Mouse (Mus musculus): ENCODE measurements at regions not wholly inside any gene's neighbourhood (a gene's known extent, or its start where the extent isn't known, plus 50 kb on each side); places are given as distances from the start of the nearest gene placed in this dataset.
"Not testable (repeated sequence)": the region's sequence is repeated elsewhere in the genome, so short reads cannot be mapped to it uniquely, and the experiment has no call there.

DNA sequence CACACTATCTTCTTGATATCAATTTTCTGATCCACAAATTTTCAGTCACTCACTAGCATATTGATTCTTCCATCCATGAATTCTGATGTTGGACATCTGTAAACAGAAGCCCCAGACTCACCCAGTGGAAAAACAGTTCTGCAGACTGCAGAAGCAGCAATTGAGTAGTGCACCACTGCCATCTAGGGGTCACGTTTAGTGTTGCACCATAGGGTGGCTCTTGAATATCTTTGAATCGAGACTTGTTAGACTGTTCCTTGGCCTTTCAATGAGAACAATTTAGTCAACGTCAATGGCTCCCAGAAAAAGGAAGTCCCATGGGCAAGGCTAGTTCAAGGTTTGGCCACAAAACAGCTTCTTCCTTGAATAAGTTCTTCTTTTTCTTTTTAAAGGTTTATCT, 828.1 kb downstream of the Gm10330 start:
- WGBS = 51% methylated on average over 3 of the region's 3 CpGs

DNA sequence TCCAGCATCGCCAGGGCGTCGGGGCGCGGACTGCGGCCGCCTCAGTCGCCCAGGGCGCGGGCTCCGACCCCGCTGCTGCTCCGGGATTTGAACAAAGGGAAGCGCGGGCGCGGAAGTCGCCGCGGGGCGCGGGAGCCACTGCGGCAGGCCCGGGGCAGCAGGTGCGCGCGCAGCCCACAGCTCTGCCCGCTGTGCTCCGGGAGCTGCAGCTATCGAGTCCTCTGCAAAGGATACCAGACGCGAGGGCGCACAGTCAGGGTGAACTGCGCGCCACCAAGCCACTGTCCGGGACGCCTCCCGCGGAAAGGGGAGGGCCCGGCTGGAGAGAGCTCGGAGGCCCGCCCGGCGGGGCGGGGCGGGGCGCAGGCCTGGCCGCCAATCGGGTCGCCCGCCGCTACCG, 873.9 kb downstream of the Gm10330 start:
- WGBS = 3% methylated on average over 53 of the region's 53 CpGs
- H3K4me1 ChIP-seq (ENCODE audit: control insufficient read depth, insufficient read depth, low read length); H3K4me3 ChIP-seq (replicated peaks; ENCODE audit: extremely low read depth, low read depth, low read length); DNase-seq: not testable (repeated sequence)

More for the DNA sequence above, 828.1 kb downstream of the Gm10330 start:
- peak; percentile 2 for DNase-seq
- H3K4me1 ChIP-seq (ENCODE audit: control insufficient read depth, insufficient read depth, low read length); H3K4me3 ChIP-seq (replicated peaks; ENCODE audit: extremely low read depth, low read depth, low read length): not testable (repeated sequence)

Measured in lung, adult 2 months (tissue).